Mouse (Mus musculus) lung, postnatal 25 days (tissue): ENCODE data around the gene Slc7a14.
"Not testable (repeated sequence)": the region's sequence is repeated elsewhere in the genome, so short reads cannot be mapped to it uniquely, and the experiment has no call there.

Experiments used
- DNase-seq: peaks from one replicate; pipeline ENCODE4 v3.0.0; 2022; ENCODE audit warnings: low spot score

Slc7a14 gene

DNA sequence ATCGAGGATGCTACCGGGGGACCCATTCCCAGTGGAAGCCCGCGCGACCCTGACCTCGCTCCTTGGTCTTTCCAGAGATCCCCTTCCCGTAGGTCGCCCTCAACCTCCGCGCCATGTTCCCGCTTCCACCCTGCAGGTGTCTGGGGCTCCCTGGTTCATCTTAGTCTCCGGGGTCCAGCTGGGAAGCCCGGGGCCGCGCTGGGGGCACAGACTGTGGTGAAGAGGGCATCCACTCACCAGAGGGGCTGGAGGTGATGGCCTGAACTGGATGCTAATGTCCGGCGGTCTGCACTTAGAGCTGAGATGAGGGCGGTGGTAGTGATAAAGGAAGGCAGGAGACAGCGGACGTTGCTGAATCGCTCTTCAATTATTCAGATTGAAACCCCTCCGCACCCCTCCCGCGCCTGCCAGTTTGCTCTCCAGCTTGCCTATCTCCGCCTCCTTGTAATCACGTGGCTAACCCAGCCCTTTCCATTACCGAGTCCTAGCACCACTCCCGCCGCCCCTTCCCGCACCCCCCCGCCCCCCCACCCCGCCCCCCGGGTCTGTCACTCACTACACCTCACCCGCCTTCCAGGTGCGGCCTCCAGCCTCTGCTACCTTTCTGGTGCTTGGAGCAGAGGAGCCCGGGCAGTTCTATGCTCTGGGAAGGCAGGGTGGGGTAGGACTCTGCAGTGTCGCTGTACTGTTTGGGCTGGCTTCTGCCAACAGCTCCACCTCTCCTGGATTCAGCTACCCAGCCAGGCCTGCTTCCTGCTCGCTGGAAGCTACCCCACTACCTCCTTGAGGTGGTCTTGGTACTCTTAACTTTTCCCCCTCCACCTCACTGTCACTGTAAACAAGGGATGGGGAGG is at the start of gene Slc7a14:
TSS of gene Slc7a14 (minus strand) at position 445 of the 854 bp plus-strand sequence.
- DNase-seq, result no peak

GRCm38 (mm10) chr3:31346540-31346939 is 36.4 kb upstream of the Slc7a14 start:
- no peak for DNase-seq

DNA sequence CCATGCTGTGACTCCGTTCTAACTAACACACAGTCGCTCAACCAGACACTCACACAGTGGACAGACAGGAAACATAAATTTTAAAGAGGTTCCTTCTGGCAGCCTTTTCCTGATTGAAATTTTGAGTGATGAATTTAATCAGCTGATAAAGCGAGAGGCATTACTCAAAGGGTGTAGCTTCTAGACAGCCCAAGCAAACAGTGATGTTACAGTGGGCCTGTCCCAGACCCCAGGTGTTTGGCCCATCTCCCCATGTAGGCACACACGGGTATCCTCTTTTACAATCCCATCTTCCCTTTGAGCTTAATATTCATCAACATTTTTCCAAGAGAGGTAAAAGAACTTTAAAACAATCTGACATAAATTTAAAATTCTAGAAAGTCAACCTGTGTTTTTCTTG is 35.6 kb upstream of the Slc7a14 start:
- DNase-seq, result no peak

DNA sequence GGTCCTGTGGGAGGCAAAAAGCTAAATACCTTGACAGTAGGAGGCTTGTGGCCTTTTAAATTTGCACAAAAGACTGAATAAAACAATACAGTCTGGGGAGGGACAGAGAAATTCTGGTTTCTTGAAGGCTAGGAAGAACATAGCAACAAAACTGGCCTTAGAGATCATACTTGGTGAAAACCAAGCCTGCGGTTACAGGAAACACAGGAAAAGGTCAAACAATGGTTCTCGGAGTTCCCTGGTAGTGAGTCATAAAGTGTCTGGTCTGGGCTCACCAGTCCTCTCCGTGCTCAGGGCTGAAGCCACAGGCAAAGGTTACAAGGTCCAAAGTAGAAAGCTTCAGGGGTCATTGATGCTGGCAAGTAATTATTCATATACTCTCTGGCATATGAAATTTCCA is 29.1 kb upstream of the Slc7a14 start:
- no peak for DNase-seq

- DNase-seq, result no peak
Measured at GRCm38 (mm10) chr3:31328237-31328836, 18.2 kb upstream of the Slc7a14 start.

GRCm38 (mm10) chr3:31327791-31328190 is 17.6 kb upstream of the Slc7a14 start:
- no peak for DNase-seq

DNA sequence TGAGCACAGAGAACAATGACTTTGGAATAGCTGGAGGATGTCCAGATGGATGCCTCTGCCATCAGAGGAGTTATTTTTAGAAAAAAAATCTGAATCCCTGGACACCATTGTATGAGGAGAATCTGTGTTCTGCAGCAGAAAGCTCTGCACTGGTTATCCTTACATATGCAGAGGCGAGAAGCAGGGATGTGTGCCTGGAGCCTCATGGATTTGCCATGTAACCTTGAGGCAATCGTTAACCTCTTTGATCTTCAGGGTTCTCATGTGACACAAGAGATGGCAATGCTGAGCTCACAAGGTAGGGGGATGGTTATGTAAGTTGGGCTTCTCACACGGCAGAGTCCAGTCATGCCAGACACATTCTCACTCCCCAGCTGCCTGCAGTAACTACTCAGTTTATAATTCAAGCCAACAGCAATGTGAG is 14.1 kb upstream of the Slc7a14 start:
- no peak for DNase-seq

DNA sequence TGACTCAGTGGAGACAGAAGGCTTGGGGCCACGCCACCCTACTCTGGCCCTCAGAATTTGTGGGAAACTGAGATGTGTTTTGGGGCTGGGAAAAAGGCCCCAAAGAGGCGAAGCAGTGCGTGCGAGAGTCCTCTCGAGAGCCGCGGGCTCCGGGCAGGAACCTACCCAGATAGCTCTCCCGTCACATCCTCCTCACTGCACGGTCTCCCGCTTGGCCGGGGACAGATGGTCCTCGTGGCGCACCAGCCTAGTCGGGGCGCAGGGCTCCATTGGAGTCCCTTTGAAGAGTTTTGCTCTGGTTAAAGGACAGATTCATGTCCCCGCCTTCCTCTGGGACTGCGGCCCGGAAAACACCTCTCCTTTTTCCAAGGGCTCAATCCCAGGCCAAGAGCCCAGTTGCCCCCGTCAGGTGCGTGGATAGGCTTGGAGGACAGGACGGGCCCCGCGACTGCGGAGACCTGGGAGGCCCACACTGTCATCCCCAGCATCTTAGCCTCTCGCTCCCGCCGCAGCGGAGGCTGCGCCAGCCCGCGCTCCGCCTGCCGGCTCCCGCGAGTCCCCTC is 726 bp downstream of the Slc7a14 start:
- DNase-seq, result no peak

DNA sequence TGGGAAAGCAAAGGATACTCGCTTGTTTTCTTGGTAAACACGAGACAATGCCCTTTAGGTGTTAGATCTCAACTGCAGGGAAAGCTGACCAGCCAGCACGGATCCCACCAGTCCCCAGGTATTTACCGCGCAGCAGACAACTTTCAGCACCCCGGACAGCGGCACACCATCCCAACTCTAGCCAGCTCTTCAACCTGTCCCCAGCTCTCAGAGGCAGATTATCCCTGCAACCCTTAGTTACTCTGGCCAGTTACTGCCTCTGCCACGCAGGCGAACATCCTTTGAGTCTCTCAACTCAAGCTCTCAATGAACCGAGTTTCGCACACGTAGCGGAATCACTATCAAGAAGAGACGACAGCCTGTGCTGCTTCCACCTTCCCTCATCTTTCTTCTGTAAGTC is 1.3 kb downstream of the Slc7a14 start:
- no peak for DNase-seq

- no peak for DNase-seq
Measured at GRCm38 (mm10) chr3:31307936-31308335, 2.2 kb downstream of the Slc7a14 start.

GRCm38 (mm10) chr3:31291673-31292602 is 18.2 kb downstream of the Slc7a14 start:
- no peak for DNase-seq

DNA sequence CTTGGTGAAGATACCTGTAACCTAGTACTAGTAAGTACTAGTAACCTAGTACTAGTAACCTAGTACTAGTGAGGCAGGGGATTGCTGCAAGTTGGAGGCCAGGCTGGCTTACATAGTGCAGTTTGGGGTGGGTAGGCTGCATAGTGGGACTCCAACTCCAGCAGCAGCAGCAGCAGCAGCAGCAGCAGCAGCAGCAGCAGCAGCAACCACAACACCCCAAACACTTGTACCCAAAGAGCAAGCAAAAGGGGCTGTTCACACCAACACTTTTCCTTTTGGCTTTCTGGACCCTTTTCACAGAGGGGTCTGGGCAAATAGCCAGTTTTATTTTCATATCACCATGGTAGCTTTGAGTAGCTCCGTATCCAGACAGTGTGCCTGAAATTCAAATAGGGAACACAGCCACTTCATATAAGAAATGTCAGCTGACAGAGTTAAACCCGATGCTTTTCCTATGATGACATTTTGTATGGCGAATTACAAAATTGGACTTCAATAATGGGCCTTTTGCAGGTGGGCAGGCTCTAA is 22.7 kb downstream of the Slc7a14 start:
- no peak for DNase-seq

DNA sequence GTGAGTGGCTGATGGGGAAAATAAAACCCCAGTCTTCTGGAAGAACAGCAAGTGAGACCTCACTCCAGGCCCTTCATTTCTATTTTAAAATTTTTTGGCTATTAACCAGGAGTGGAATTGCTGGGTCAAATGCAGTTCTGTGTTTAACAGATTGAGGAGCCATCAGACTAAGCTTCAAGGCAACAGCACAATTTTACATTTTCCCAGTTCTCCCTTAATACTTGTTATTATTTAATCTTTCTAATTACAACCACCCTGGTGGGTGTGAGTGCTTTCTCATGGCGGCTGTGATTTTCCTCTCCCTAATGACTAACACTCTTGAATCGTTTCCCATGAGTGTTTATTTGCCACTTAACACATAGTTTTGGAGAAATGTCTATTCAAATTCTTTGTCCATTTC is 29.1 kb downstream of the Slc7a14 start:
- no peak for DNase-seq

GRCm38 (mm10) chr3:31274875-31275274 is 35.3 kb downstream of the Slc7a14 start:
- no peak for DNase-seq

DNA sequence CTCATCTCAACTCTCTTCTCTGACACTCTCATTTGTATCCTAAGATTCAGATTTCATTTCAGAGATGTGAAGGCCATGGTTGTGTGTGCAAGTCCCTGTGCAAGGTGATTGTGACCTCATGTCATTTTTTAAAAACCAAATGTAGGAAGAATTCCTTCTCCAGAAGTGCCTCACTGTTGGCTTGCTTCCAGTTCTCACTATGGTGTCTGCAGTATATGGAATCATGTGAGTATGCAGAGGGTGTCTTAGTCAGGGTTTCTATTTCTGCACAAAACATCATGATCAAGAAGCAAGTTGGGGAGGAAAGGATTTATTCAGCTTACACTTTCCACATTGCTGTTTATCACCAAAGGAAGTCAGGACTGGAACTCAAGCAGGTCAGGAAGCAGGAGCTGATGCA is 36.9 kb downstream of the Slc7a14 start:
- DNase-seq, result not testable (repeated sequence)

DNA sequence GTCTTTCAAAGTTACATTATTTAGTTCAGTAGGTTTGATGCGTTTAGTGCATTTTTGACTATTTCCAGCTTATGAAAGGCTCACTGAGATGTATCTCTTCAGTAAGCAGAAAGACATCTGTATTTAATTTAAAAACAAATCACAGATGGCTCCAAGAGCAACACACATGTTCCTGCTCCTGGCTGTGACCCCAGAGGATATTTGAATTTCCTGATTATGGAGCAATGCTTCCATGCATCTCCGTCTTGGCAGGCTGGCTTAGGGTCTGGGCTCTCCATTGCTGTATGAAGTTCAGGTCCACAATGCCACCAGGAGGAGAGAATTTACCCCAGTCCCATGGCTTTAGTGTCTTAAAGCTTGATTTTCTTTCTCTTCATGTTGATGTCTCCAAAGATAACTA is 37.5 kb downstream of the Slc7a14 start:
- no peak for DNase-seq

GRCm38 (mm10) chr3:31269551-31270317 is 40.4 kb downstream of the Slc7a14 start:
- DNase-seq, result no peak

DNA sequence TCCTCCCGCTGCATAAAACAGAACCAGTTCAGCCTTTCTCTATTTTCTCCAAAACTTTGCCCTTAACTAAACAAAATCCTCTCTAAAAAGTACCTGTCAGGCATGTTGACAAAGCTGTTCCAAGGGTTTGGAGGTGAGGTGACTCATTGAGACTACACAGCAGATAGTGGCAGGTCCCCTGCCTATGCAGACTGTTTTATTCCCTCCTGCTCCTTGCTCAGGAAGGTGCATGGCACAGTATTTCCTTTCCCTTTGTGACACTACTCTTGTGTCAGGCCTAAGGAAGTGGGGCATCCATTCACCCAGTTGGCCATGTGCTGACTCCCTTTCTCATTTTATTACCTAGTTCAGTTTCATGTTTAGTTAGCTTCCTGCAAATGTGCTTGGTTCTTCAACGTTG is 42.3 kb downstream of the Slc7a14 start:
- DNase-seq, result no peak

GRCm38 (mm10) chr3:31266941-31267340 is 43.2 kb downstream of the Slc7a14 start:
- DNase-seq, result no peak

- peak; percentile 22 for DNase-seq
Measured at GRCm38 (mm10) chr3:31263535-31263934, 46.6 kb downstream of the Slc7a14 start.

DNA sequence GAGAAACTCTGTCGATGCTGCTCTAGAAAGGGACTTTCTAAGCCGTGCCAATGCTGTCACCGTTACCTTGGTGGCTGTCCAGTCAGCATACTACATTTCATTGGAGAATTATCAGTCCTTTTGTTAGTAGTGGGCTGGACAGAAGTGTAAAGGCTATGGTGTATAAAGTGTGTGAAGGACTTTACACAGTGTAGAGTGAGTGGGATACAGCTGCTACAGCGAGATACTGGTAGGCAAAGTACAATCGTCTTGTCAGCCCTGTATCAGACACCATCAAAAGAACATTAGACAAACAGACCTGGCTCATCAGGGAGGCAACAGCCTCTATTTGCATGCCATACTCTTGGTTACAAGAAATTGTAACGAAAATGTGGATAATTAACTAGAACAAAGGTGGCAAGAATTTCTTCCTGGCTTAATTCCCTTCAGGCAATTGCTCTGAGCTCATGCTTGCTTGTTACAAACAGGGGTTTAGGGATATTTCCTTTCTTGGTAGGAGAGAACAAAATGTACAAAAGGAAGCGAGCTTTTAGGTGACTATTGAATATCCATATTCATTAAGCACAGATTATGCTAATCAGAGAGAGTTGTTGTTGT is 48.7 kb downstream of the Slc7a14 start:
- DNase-seq, result no peak
